Mouse (Mus musculus): ENCODE measurements around the gene Gdnf. TPM values are rescaled to one million over a fixed set of nuclear protein-coding genes. Genes with fewer than 3 reads are reported as not detected.

Gene Gdnf
- 0.12 and 0.19 TPM in 2 replicates for polyA plus RNA-seq (2014; fragmentation: Nextera tagmentation; extraction: Ambion mirVana)

- H3K4me3 ChIP-seq (ENCODE audit: low read depth, low read length): peak within 1 kb of the TSS; percentile 44
Observed at GRCm38 (mm10) chr15:7810556-7811252, at the start of gene Gdnf. Gdnf (plus strand) TSS chr15:7810846.

GRCm38 (mm10) chr15:7767166-7767565 lies 43.5 kb upstream of the Gdnf start:
- 87% methylated on average over 7 of the region's 7 CpGs for WGBS
- no peak for DNase-seq (ENCODE audit: low spot score)
- H3K9me3 ChIP-seq (ENCODE audit: control insufficient read depth, low read length): no peaks in the 10 kb centered on the region

More at GRCm38 (mm10) chr15:7810556-7811252, at the start of gene Gdnf:
- peaks cover 78% of the 10 kb centered on the region for H3K27me3 ChIP-seq (ENCODE audit: control insufficient read depth, insufficient read depth, low read length)
- ATAC-seq (replicated peaks; ENCODE audit: low FRiP score): peak; percentile 51
- H3K4me2 ChIP-seq (ENCODE audit: low read depth, low read length, severe bottlenecking): peak within 1 kb of the TSS; percentile 92
- H3K27ac ChIP-seq (ENCODE audit: low read depth, low read length): no peak within 1 kb of the TSS
- peak; percentile 77 for DNase-seq (ENCODE audit: low spot score)
- peaks cover 14% of the 10 kb centered on the region for H3K4me1 ChIP-seq (replicated peaks; ENCODE audit: control insufficient read depth, insufficient read depth, low read length)
- no peaks in the 10 kb centered on the region for H3K36me3 ChIP-seq (ENCODE audit: control insufficient read depth, insufficient read depth, low read length)
- peak within 1 kb of the TSS; percentile 27; the same call in 1 of the 2 replicates for H3K9ac ChIP-seq (ENCODE audit: low read length)
- under 1% methylated on average over 72 of the region's 73 CpGs for WGBS
- no peaks in the 10 kb centered on the region for H3K9me3 ChIP-seq (ENCODE audit: control insufficient read depth, low read length)

GRCm38 (mm10) chr15:7772983-7773382 lies 37.7 kb upstream of the Gdnf start:
- ATAC-seq (replicated peaks; ENCODE audit: low FRiP score) (no peak), DNase-seq (ENCODE audit: low spot score) (no peak)
- 88% methylated on average over 8 of the region's 8 CpGs for WGBS
- no peaks in the 10 kb centered on the region for H3K27me3 ChIP-seq (ENCODE audit: control insufficient read depth, insufficient read depth, low read length)
- H3K9ac ChIP-seq (ENCODE audit: low read length): no peak overlapping the region
- no peaks in the 10 kb centered on the region for H3K4me1 ChIP-seq (replicated peaks; ENCODE audit: control insufficient read depth, insufficient read depth, low read length)
- no peak overlapping the region for H3K27ac ChIP-seq (ENCODE audit: low read depth, low read length)
- no peak overlapping the region for H3K4me2 ChIP-seq (ENCODE audit: low read depth, low read length, severe bottlenecking)
- H3K9me3 ChIP-seq (ENCODE audit: control insufficient read depth, low read length): no peaks in the 10 kb centered on the region
- no peaks in the 10 kb centered on the region for H3K36me3 ChIP-seq (ENCODE audit: control insufficient read depth, insufficient read depth, low read length)
- no peak overlapping the region for H3K4me3 ChIP-seq (ENCODE audit: low read depth, low read length)

More at GRCm38 (mm10) chr15:7767166-7767565, 43.5 kb upstream of the Gdnf start:
- H3K36me3 ChIP-seq (ENCODE audit: control insufficient read depth, insufficient read depth, low read length): no peaks in the 10 kb centered on the region
- no peaks in the 10 kb centered on the region for H3K4me1 ChIP-seq (replicated peaks; ENCODE audit: control insufficient read depth, insufficient read depth, low read length)
- no peak overlapping the region for H3K27ac ChIP-seq (ENCODE audit: low read depth, low read length)
- ATAC-seq (replicated peaks; ENCODE audit: low FRiP score): no peak
- H3K9ac ChIP-seq (ENCODE audit: low read length): no peak overlapping the region
- no peak overlapping the region for H3K4me2 ChIP-seq (ENCODE audit: low read depth, low read length, severe bottlenecking)
- H3K4me3 ChIP-seq (ENCODE audit: low read depth, low read length): no peak overlapping the region
- no peaks in the 10 kb centered on the region for H3K27me3 ChIP-seq (ENCODE audit: control insufficient read depth, insufficient read depth, low read length)

GRCm38 (mm10) chr15:7781517-7781916 lies 29.1 kb upstream of the Gdnf start:
- WGBS: 89% methylated on average over 5 of the region's 5 CpGs
- H3K4me1 ChIP-seq (replicated peaks; ENCODE audit: control insufficient read depth, insufficient read depth, low read length): no peaks in the 10 kb centered on the region
- no peak for ATAC-seq (replicated peaks; ENCODE audit: low FRiP score)

GRCm38 (mm10) chr15:7809841-7810391 lies 730 bp upstream of the Gdnf start:
- H3K4me2 ChIP-seq (ENCODE audit: low read depth, low read length, severe bottlenecking): peak overlapping the region; percentile 92
- no peaks in the 10 kb centered on the region for H3K9me3 ChIP-seq (ENCODE audit: control insufficient read depth, low read length)
- 0 out of 2 replicates have a peak, but pooled peaks have one; percentile 6 for ATAC-seq (replicated peaks; ENCODE audit: low FRiP score)
- H3K9ac ChIP-seq (ENCODE audit: low read length): no peak overlapping the region
- peaks cover 11% of the 10 kb centered on the region for H3K4me1 ChIP-seq (replicated peaks; ENCODE audit: control insufficient read depth, insufficient read depth, low read length)
- peak; percentile 53 for DNase-seq (ENCODE audit: low spot score)
- peaks cover 71% of the 10 kb centered on the region for H3K27me3 ChIP-seq (ENCODE audit: control insufficient read depth, insufficient read depth, low read length)
- under 1% methylated on average over 32 of the region's 32 CpGs for WGBS
- H3K36me3 ChIP-seq (ENCODE audit: control insufficient read depth, insufficient read depth, low read length): no peaks in the 10 kb centered on the region
- no peak overlapping the region for H3K27ac ChIP-seq (ENCODE audit: low read depth, low read length)
- H3K4me3 ChIP-seq (ENCODE audit: low read depth, low read length): peak overlapping the region; percentile 44

More at GRCm38 (mm10) chr15:7781517-7781916, 29.1 kb upstream of the Gdnf start:
- no peaks in the 10 kb centered on the region; the same call in 1 of the 2 replicates for H3K9me3 ChIP-seq (ENCODE audit: control insufficient read depth, low read length)
- no peaks in the 10 kb centered on the region for H3K27me3 ChIP-seq (ENCODE audit: control insufficient read depth, insufficient read depth, low read length)
- H3K27ac ChIP-seq (ENCODE audit: low read depth, low read length): no peak overlapping the region
- H3K4me3 ChIP-seq (ENCODE audit: low read depth, low read length): no peak overlapping the region
- H3K36me3 ChIP-seq (ENCODE audit: control insufficient read depth, insufficient read depth, low read length): no peaks in the 10 kb centered on the region
- no peak overlapping the region for H3K9ac ChIP-seq (ENCODE audit: low read length)
- DNase-seq (ENCODE audit: low spot score): no peak
- no peak overlapping the region for H3K4me2 ChIP-seq (ENCODE audit: low read depth, low read length, severe bottlenecking)

- Histone ChIP-seq H3K9ac (ENCODE audit: low read length) (no peak overlapping the region; the same call in 1 of the 2 replicates), H3K36me3 (ENCODE audit: control insufficient read depth, insufficient read depth, low read length) (no peaks in the 10 kb centered on the region), H3K27me3 (ENCODE audit: control insufficient read depth, insufficient read depth, low read length) (peaks cover 84% of the 10 kb centered on the region), H3K4me1 (replicated peaks; ENCODE audit: control insufficient read depth, insufficient read depth, low read length) (peaks cover 14% of the 10 kb centered on the region), H3K27ac (ENCODE audit: low read depth, low read length) (no peak overlapping the region), H3K9me3 (ENCODE audit: control insufficient read depth, low read length) (no peaks in the 10 kb centered on the region), H3K4me3 (ENCODE audit: low read depth, low read length) (peak overlapping the region; percentile 44), H3K4me2 (ENCODE audit: low read depth, low read length, severe bottlenecking) (peak overlapping the region; percentile 92)
- DNase-seq (ENCODE audit: low spot score) (peak; percentile 62), ATAC-seq (replicated peaks; ENCODE audit: low FRiP score) (no peak)
- 1% methylated on average over 11 of the region's 11 CpGs for WGBS
Observed at GRCm38 (mm10) chr15:7811253-7811625, 593 bp downstream of the Gdnf start.

GRCm38 (mm10) chr15:7811856-7812733 lies 1.4 kb downstream of the Gdnf start:
- Histone ChIP-seq H3K36me3 (ENCODE audit: control insufficient read depth, insufficient read depth, low read length) (no peaks in the 10 kb centered on the region), H3K9me3 (ENCODE audit: control insufficient read depth, low read length) (no peaks in the 10 kb centered on the region), H3K4me2 (ENCODE audit: low read depth, low read length, severe bottlenecking) (no peak overlapping the region), H3K4me1 (replicated peaks; ENCODE audit: control insufficient read depth, insufficient read depth, low read length) (peaks cover 14% of the 10 kb centered on the region), H3K4me3 (ENCODE audit: low read depth, low read length) (no peak overlapping the region; the same call in 1 of the 2 replicates), H3K27ac (ENCODE audit: low read depth, low read length) (no peak overlapping the region), H3K27me3 (ENCODE audit: control insufficient read depth, insufficient read depth, low read length) (peaks cover 89% of the 10 kb centered on the region), H3K9ac (ENCODE audit: low read length) (no peak overlapping the region)
- ATAC-seq (replicated peaks; ENCODE audit: low FRiP score) (no peak), DNase-seq (ENCODE audit: low spot score) (no peak)
- 2% methylated on average over 24 of the region's 24 CpGs for WGBS

- Histone ChIP-seq H3K27ac (ENCODE audit: low read depth, low read length) (no peak overlapping the region), H3K4me2 (ENCODE audit: low read depth, low read length, severe bottlenecking) (peak overlapping the region; percentile 83), H3K27me3 (ENCODE audit: control insufficient read depth, insufficient read depth, low read length) (peaks cover 94% of the 10 kb centered on the region), H3K36me3 (ENCODE audit: control insufficient read depth, insufficient read depth, low read length) (no peaks in the 10 kb centered on the region), H3K4me1 (replicated peaks; ENCODE audit: control insufficient read depth, insufficient read depth, low read length) (peaks cover 14% of the 10 kb centered on the region), H3K9ac (ENCODE audit: low read length) (peak overlapping the region; percentile 8; the same call in 1 of the 2 replicates), H3K4me3 (ENCODE audit: low read depth, low read length) (peak overlapping the region; percentile 42), H3K9me3 (ENCODE audit: control insufficient read depth, low read length) (no peaks in the 10 kb centered on the region)
- peak; percentile 49 for ATAC-seq (replicated peaks; ENCODE audit: low FRiP score)
- WGBS: under 1% methylated on average over 41 of the region's 41 CpGs
- peak; percentile 87 for DNase-seq (ENCODE audit: low spot score)
Observed at GRCm38 (mm10) chr15:7812872-7813530, 2.4 kb downstream of the Gdnf start.
